Mouse (Mus musculus): ENCODE data around the gene Hist1h4f. TPM values are rescaled to one million over a fixed set of nuclear protein-coding genes. Genes with fewer than 3 reads are reported as not detected.
A peak's percentile ranks its signal among the peaks of the same experiment; 100 is the strongest.

Gene Hist1h4f
- polyA plus RNA-seq, 1 experiment from 2014 or later, result not detected

- Histone ChIP-seq H3K36me3 (no peaks in the 10 kb centered on the region), H3K9ac (replicated peaks) (no peak overlapping the region), H3K4me3 (replicated peaks) (no peak overlapping the region), H3K4me2 (replicated peaks) (no peak overlapping the region), H3K27ac (no peak overlapping the region), H3K4me1 (replicated peaks) (peaks cover 12% of the 10 kb centered on the region), H3K9me3 (no peaks in the 10 kb centered on the region), H3K27me3 (no peaks in the 10 kb centered on the region)
- WGBS, result 37% methylated on average over 5 of the region's 5 CpGs
- no peak for ATAC-seq
Observed at GRCm38 (mm10) chr13:23523976-23524375, 27.5 kb downstream of the Hist1h4f start.

GRCm38 (mm10) chr13:23521703-23522102, 29.7 kb downstream of the Hist1h4f start:
- H3K4me3 ChIP-seq (replicated peaks), result no peak overlapping the region
- under 1% methylated on average over 14 of the region's 14 CpGs for WGBS
- H3K27me3 ChIP-seq, result no peaks in the 10 kb centered on the region
- H3K36me3 ChIP-seq, result no peaks in the 10 kb centered on the region
- H3K4me2 ChIP-seq (replicated peaks), result peak overlapping the region; percentile 25; the same call in 1 of the 2 replicates
- no peak overlapping the region for H3K9ac ChIP-seq (replicated peaks)
- peaks cover 9% of the 10 kb centered on the region for H3K4me1 ChIP-seq (replicated peaks)
- no peaks in the 10 kb centered on the region for H3K9me3 ChIP-seq
- H3K27ac ChIP-seq, result no peak overlapping the region
- ATAC-seq, result no peak

- H3K9me3 ChIP-seq, result no peaks in the 10 kb centered on the region
- H3K4me3 ChIP-seq (replicated peaks), result peak overlapping the region; percentile 38
- 0% methylated on average over 10 of the region's 10 CpGs for WGBS
- H3K36me3 ChIP-seq, result no peaks in the 10 kb centered on the region
- no peak overlapping the region for H3K27ac ChIP-seq
- H3K27me3 ChIP-seq, result no peaks in the 10 kb centered on the region
- no peak overlapping the region for H3K9ac ChIP-seq (replicated peaks)
- peak overlapping the region; percentile 55 for H3K4me2 ChIP-seq (replicated peaks)
- no peak for ATAC-seq
- H3K4me1 ChIP-seq (replicated peaks), result peaks cover 9% of the 10 kb centered on the region
Observed at GRCm38 (mm10) chr13:23519416-23519815, 32.0 kb downstream of the Hist1h4f start.

GRCm38 (mm10) chr13:23518885-23519284, 32.6 kb downstream of the Hist1h4f start:
- H3K4me2 ChIP-seq (replicated peaks), result peak overlapping the region; percentile 55
- H3K4me1 ChIP-seq (replicated peaks), result peaks cover 9% of the 10 kb centered on the region
- no peak overlapping the region for H3K9ac ChIP-seq (replicated peaks)
- no peak for ATAC-seq
- H3K27ac ChIP-seq, result no peak overlapping the region
- no peaks in the 10 kb centered on the region for H3K9me3 ChIP-seq
- peak overlapping the region; percentile 38 for H3K4me3 ChIP-seq (replicated peaks)
- 0% methylated on average over 6 of the region's 6 CpGs for WGBS
- H3K27me3 ChIP-seq, result no peaks in the 10 kb centered on the region
- H3K36me3 ChIP-seq, result no peaks in the 10 kb centered on the region

GRCm38 (mm10) chr13:23518295-23518603, 33.2 kb downstream of the Hist1h4f start:
- Histone ChIP-seq H3K4me3 (replicated peaks) (peak overlapping the region; percentile 51), H3K4me1 (replicated peaks) (peaks cover 9% of the 10 kb centered on the region), H3K27ac (no peak overlapping the region), H3K27me3 (no peaks in the 10 kb centered on the region), H3K4me2 (replicated peaks) (peak overlapping the region; percentile 69), H3K36me3 (no peaks in the 10 kb centered on the region), H3K9ac (replicated peaks) (no peak overlapping the region), H3K9me3 (no peaks in the 10 kb centered on the region)
- no peak for ATAC-seq
- under 1% methylated on average over 6 of the region's 6 CpGs for WGBS

GRCm38 (mm10) chr13:23517603-23518294, 33.7 kb downstream of the Hist1h4f start:
- H3K27ac ChIP-seq, result no peak overlapping the region; the same call in 1 of the 2 replicates
- no peak overlapping the region for H3K9ac ChIP-seq (replicated peaks)
- no peaks in the 10 kb centered on the region for H3K9me3 ChIP-seq
- under 1% methylated on average over 27 of the region's 27 CpGs for WGBS
- H3K4me1 ChIP-seq (replicated peaks), result peaks cover 9% of the 10 kb centered on the region
- no peaks in the 10 kb centered on the region for H3K36me3 ChIP-seq
- peak overlapping the region; percentile 51 for H3K4me3 ChIP-seq (replicated peaks)
- ATAC-seq, result peak; percentile 89
- peak overlapping the region; percentile 69 for H3K4me2 ChIP-seq (replicated peaks)
- H3K27me3 ChIP-seq, result no peaks in the 10 kb centered on the region

GRCm38 (mm10) chr13:23516822-23517602, 34.4 kb downstream of the Hist1h4f start:
- no peaks in the 10 kb centered on the region for H3K9me3 ChIP-seq
- ATAC-seq, result peak; percentile 53; the same call in 1 of the 2 replicates
- H3K27ac ChIP-seq, result no peak overlapping the region; the same call in 1 of the 2 replicates
- WGBS, result under 1% methylated on average over 19 of the region's 19 CpGs
- H3K36me3 ChIP-seq, result no peaks in the 10 kb centered on the region
- H3K9ac ChIP-seq (replicated peaks), result no peak overlapping the region; the same call in 1 of the 2 replicates
- H3K4me2 ChIP-seq (replicated peaks), result peak overlapping the region; percentile 69
- H3K27me3 ChIP-seq, result no peaks in the 10 kb centered on the region
- peak overlapping the region; percentile 51 for H3K4me3 ChIP-seq (replicated peaks)
- H3K4me1 ChIP-seq (replicated peaks), result peaks cover 9% of the 10 kb centered on the region

GRCm38 (mm10) chr13:23515826-23516620, 35.4 kb downstream of the Hist1h4f start:
- peak overlapping the region; percentile 51 for H3K4me3 ChIP-seq (replicated peaks)
- H3K4me1 ChIP-seq (replicated peaks), result peaks cover 9% of the 10 kb centered on the region
- H3K9ac ChIP-seq (replicated peaks), result peak overlapping the region; percentile 45; the same call in 1 of the 2 replicates
- no peaks in the 10 kb centered on the region for H3K27me3 ChIP-seq
- no peaks in the 10 kb centered on the region for H3K9me3 ChIP-seq
- WGBS, result 54% methylated on average over 15 of the region's 15 CpGs
- H3K27ac ChIP-seq, result no peak overlapping the region
- H3K4me2 ChIP-seq (replicated peaks), result peak overlapping the region; percentile 56
- no peaks in the 10 kb centered on the region for H3K36me3 ChIP-seq
- no peak for ATAC-seq

- Histone ChIP-seq H3K4me1 (replicated peaks) (peaks cover 9% of the 10 kb centered on the region), H3K9me3 (no peaks in the 10 kb centered on the region), H3K27ac (no peak overlapping the region), H3K4me2 (replicated peaks) (no peak overlapping the region), H3K4me3 (replicated peaks) (no peak overlapping the region), H3K27me3 (no peaks in the 10 kb centered on the region), H3K36me3 (no peaks in the 10 kb centered on the region), H3K9ac (replicated peaks) (no peak overlapping the region)
- WGBS, result 79% methylated on average over 5 of the region's 5 CpGs
- ATAC-seq, result no peak
Observed at GRCm38 (mm10) chr13:23515281-23515680, 36.2 kb downstream of the Hist1h4f start.

- WGBS, result 95% methylated on average over 1 of the region's 1 CpGs
- ATAC-seq, result no peak
- H3K4me3 ChIP-seq (replicated peaks), result no peak overlapping the region
Observed at GRCm38 (mm10) chr13:23513517-23513916, 37.9 kb downstream of the Hist1h4f start.

GRCm38 (mm10) chr13:23510127-23510526, 41.3 kb downstream of the Hist1h4f start:
- Histone ChIP-seq H3K27ac (no peak overlapping the region), H3K27me3 (peaks cover 12% of the 10 kb centered on the region; the same call in 1 of the 2 replicates), H3K36me3 (no peaks in the 10 kb centered on the region), H3K4me1 (replicated peaks) (peaks cover 9% of the 10 kb centered on the region), H3K9me3 (no peaks in the 10 kb centered on the region), H3K9ac (replicated peaks) (no peak overlapping the region), H3K4me3 (replicated peaks) (no peak overlapping the region), H3K4me2 (replicated peaks) (no peak overlapping the region)
- no peak for ATAC-seq
- 47% methylated on average over 1 of the region's 1 CpGs for WGBS

More at GRCm38 (mm10) chr13:23513517-23513916, 37.9 kb downstream of the Hist1h4f start:
- H3K36me3 ChIP-seq, result no peaks in the 10 kb centered on the region
- no peak overlapping the region for H3K27ac ChIP-seq
- no peaks in the 10 kb centered on the region for H3K27me3 ChIP-seq
- no peak overlapping the region for H3K9ac ChIP-seq (replicated peaks)
- H3K9me3 ChIP-seq, result no peaks in the 10 kb centered on the region
- H3K4me2 ChIP-seq (replicated peaks), result no peak overlapping the region
- H3K4me1 ChIP-seq (replicated peaks), result peaks cover 5% of the 10 kb centered on the region
